Mouse (Mus musculus): Measurements from ENCODE around the gene Fbxo42.
A peak's percentile ranks its signal among the peaks of the same experiment; 100 is the strongest.

Fbxo42 gene

GRCm38 (mm10) chr4:141147112-141148008 lies at the start of gene Fbxo42:
Fbxo42 (plus strand) TSS chr4:141147913.
- peak; percentile 93 for DNase-seq (ENCODE audit: low spot score in 2 of 2)

DNA sequence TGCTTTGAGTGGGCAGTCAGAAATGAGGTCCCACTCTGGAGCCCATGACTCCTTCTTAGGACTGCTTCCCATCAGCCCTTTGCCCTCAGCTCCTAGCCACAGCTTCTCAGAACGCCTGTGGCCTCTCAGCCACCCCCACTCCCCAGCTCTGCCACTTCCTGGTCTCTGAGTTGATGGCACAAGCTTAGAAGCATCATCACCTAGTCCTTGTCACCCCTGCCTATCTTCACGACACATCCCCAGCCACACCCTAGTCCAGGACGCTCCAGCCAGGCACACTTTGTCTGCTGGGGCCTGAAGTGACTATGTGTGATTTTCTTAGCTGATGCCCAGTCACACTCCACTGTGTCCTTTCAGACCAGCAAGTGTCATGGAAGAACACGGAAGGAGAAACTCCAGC lies 48.8 kb upstream of the Fbxo42 start:
- no peak for DNase-seq (ENCODE audit: low spot score in 2 of 2)

GRCm38 (mm10) chr4:141099956-141100355 lies 47.8 kb upstream of the Fbxo42 start:
- no peak for DNase-seq (ENCODE audit: low spot score in 2 of 2)

DNA sequence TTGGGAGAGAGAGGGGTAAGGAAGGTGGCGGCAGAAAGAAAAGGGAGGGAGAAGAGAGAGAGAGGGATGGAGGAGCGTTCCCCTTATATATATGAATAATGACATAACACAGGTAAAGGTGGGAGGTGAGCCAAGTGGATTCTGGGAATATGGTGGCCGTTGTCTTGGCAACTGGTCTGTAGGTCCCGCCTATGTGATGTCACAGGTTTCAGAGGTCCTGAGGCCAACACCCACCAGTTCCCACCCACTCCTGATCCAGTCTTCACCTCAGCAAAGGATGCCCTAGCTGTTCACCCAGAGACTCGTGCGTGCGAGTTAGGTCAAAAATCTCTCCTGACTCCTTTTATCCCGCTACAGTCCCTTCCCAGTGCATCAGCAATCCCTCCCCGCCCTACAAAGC lies 46.4 kb upstream of the Fbxo42 start:
- no peak for DNase-seq (ENCODE audit: low spot score in 2 of 2)

GRCm38 (mm10) chr4:141101855-141102254 lies 45.9 kb upstream of the Fbxo42 start:
- no peak for DNase-seq (ENCODE audit: low spot score in 2 of 2)

- no peak for DNase-seq (ENCODE audit: low spot score in 2 of 2)
Measured at GRCm38 (mm10) chr4:141106526-141107183, 41.1 kb upstream of the Fbxo42 start.

GRCm38 (mm10) chr4:141108196-141108732 lies 39.4 kb upstream of the Fbxo42 start:
- DNase-seq (ENCODE audit: low spot score in 2 of 2) = no peak

GRCm38 (mm10) chr4:141113831-141114230 lies 33.9 kb upstream of the Fbxo42 start:
- DNase-seq (ENCODE audit: low spot score in 2 of 2) = no peak

DNA sequence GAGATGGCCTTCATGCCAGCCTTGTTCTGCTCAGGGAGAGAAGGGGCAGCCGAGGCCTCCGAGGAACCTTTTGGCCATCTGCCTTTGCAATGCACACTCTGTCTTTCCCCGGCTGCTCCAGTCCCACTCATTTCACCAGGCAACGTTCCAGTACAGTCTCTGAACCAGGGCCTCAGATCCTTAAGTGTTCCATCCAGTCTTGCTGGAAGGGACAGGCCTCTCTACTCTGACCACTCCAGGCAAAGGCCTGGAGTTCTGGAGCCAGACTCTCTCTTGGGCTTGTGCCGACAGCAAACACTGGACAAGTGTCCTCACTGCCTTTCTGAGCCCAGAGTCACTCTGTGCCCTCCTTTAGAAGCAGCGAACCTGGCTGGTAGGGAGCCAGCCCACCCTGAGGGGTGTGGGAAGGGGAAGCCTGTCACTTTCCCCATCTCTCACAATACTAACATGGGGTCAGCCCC lies 33.2 kb upstream of the Fbxo42 start:
- peak in 1 of 2 experiments; percentile 44 for DNase-seq (ENCODE audit: low spot score in 2 of 2)

- no peak for DNase-seq (ENCODE audit: low spot score in 2 of 2)
Measured at GRCm38 (mm10) chr4:141115398-141115797, 32.3 kb upstream of the Fbxo42 start.

- DNase-seq (ENCODE audit: low spot score in 2 of 2) = no peak
Measured at GRCm38 (mm10) chr4:141118691-141119090, 29.0 kb upstream of the Fbxo42 start.

DNA sequence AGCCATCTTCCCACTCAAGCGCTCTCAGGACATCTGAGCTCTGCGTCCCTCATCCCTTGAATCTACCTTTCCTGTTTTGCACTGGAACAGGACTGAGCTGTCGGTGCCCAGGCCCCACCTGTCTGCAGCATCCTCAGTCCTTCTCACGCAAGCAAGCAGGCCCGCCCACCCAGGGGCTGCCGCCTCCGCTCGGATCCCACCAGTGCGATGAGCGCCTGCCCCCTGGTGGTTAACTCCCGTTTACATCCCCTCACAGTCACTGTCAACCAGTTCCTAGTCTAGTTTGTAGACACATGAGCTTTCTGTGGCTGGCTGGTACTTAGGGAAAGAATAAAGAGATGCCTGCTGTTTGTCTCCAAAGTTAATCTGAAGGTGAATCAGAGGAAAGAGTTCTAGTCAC lies 27.0 kb upstream of the Fbxo42 start:
- DNase-seq (ENCODE audit: low spot score in 2 of 2) = peak; percentile 80 to 83

- no peak for DNase-seq (ENCODE audit: low spot score in 2 of 2)
Measured at GRCm38 (mm10) chr4:141122663-141123062, 25.1 kb upstream of the Fbxo42 start.

GRCm38 (mm10) chr4:141123065-141123464 lies 24.6 kb upstream of the Fbxo42 start:
- no peak for DNase-seq (ENCODE audit: low spot score in 2 of 2)

DNA sequence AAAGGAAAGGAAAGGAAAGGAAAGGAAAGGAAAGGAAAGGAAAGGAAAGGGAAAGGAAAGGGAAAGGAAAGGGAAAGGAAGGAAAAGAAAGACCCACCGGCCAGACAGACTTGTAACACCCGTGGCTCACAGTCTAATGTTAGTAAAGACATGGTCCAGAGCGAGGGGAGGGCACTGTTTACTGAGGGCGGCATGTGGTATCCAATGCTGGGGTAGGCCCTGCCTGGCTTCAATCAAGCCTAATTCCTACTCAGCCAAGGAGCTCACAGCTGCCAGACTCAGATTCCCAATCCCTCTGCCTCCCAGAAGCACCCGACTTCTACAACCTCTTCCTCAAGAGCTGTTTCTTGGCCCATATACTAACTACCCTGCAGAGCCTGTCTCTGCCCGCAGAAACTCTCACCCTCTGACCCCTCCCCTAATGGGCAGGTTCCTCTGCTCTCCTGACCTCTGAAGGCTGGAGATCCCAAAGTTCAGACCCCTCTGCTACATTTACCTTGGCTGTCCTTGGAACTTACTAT lies 18.5 kb upstream of the Fbxo42 start:
- no peak for DNase-seq (ENCODE audit: low spot score in 2 of 2)

- DNase-seq (ENCODE audit: low spot score in 2 of 2) = no peak
Measured at GRCm38 (mm10) chr4:141130704-141131342, 16.9 kb upstream of the Fbxo42 start.

- no peak for DNase-seq (ENCODE audit: low spot score in 2 of 2)
Measured at GRCm38 (mm10) chr4:141131531-141132061, 16.1 kb upstream of the Fbxo42 start.

GRCm38 (mm10) chr4:141132191-141132590 lies 15.5 kb upstream of the Fbxo42 start:
- DNase-seq (ENCODE audit: low spot score in 2 of 2) = no peak

DNA sequence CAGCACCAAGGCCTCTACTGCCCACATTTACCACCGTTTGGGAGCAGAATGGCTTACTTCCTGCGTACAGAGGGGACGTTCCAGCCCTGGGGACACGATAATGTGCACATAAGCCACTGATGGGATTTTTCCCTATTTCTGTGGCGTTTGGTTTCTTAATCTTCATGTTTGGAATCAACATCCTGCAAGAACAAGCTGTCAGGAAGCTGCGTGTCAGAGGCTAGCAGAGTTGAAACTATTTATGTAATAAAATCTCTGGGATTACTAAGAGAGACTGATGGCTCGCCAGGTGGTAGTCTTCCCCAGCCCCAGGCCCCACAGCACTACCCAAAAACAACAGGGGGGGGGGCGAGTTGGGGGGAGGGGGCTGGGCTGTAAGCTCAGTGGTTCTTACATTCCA lies 14.5 kb upstream of the Fbxo42 start:
- no peak for DNase-seq (ENCODE audit: low spot score in 2 of 2)

- DNase-seq (ENCODE audit: low spot score in 2 of 2) = no peak
Measured at GRCm38 (mm10) chr4:141134031-141134441, 13.7 kb upstream of the Fbxo42 start.

- DNase-seq (ENCODE audit: low spot score in 2 of 2) = no peak
Measured at GRCm38 (mm10) chr4:141134751-141135530, 12.8 kb upstream of the Fbxo42 start.

Data from right cerebral cortex, adult 2 months (tissue).